Mouse (Mus musculus) small intestine, adult 2 months (tissue): ENCODE measurements around the gene Siva1. TPM values are rescaled to one million over a fixed set of nuclear protein-coding genes. Genes with fewer than 3 reads are reported as not detected.

Experiments
- H3K27ac ChIP-seq: fragments of 200-500 bp; 2 replicates; pipeline ENCODE4 v1.5.1; 2012; ENCODE audit warnings: low read depth, low read length, control low read depth, inconsistent platforms; ENCODE audit not compliant: insufficient read depth
- H3K27me3 ChIP-seq: fragments of 200-500 bp; 2 replicates; pipeline ENCODE4 v1.6.1; 2012; ENCODE audit warnings: mild to moderate bottlenecking, moderate library complexity, low read length, inconsistent platforms; ENCODE audit not compliant: control insufficient read depth, insufficient read depth
- H3K36me3 ChIP-seq: fragments of 200-500 bp; 2 replicates; pipeline ENCODE4 v1.6.1; 2012; ENCODE audit warnings: mild to moderate bottlenecking, low read length, control low read depth, inconsistent platforms; ENCODE audit not compliant: control insufficient read depth, insufficient read depth
- H3K4me1 ChIP-seq: fragments of 200-500 bp; 2 replicates; pipeline ENCODE4 v1.6.1; 2012; ENCODE audit warnings: low read length, inconsistent platforms, mixed read lengths; ENCODE audit not compliant: control insufficient read depth, insufficient read depth, insufficient read length
- H3K4me3 ChIP-seq: fragments of 200-500 bp; 2 replicates; pipeline ENCODE4 v1.5.1; 2012; ENCODE audit warnings: low read depth, mild to moderate bottlenecking, control low read depth, inconsistent platforms, low read length, moderate library complexity
- CTCF ChIP-seq: fragments of 200-500 bp; IDR thresholded peaks from 2 replicates; pipeline ENCODE4 v1.5.1; 2012; ENCODE audit warnings: low read depth, mild to moderate bottlenecking, control low read depth, inconsistent platforms, low read length, moderate library complexity, mixed read lengths; ENCODE audit not compliant: insufficient replicate concordance, insufficient read length; ENCODE audit errors: extremely low read depth
- POLR2A ChIP-seq: fragments of 200-500 bp; IDR thresholded peaks from 2 replicates; pipeline ENCODE4 v1.6.1; 2012; ENCODE audit warnings: low read depth, mild to moderate bottlenecking, control low read depth, inconsistent platforms, low read length, moderate library complexity
- WGBS: fragments of 180-500 bp; shearing (Covaris S2); methylation state at CpG from one replicate; pipeline ENCODE4 v1.1.7; 2018; 5-methylcytosine and 5-hydroxymethylcytosine counted together
- polyA plus RNA-seq: library from polyadenylated mRNA; depleted of rRNA; stranded (reverse); fragments of >200 nt; gene quantifications from 2 replicates; pipeline ENCODE4 v1.2.3, GENCODE M21; 2012; rRNA removed

Gene Siva1
- polyA plus RNA-seq, result 16.1 and 31.3 TPM in 2 replicates

DNA sequence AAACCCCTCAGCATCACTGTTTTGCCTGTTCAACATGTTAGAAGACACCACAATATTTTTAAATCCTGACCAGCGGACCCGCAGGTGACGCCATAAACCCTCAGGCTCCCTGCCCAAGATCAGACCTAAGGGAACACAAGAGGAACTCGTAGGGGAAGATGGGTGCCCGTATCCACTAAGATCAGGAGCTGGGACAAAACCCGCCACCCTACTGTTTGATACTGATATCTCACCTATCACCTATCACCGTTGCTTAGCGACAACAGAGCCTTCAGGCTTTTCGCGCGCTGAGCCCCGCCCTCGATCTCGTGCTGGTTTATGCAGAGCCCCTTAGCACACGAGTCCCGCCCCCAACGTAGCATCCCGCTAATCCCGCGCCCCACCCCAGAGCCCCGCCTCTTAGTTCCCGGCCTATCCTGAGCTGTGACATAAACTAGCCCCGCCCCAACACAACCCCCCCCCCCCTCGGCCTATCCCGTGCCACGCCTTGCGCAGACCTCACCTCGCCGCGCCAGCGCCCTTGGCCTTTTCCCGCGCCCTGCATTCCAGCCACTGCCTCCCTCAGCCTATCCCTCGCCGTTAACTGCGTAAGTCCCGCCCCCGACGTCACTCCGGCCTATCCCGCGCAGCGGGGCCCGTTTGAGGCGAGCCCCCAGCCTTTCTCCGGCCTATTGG lies at the start of gene Siva1:
Gene Siva1 (plus strand): TSS at position 500 of the 675 bp plus-strand sequence.
- TF ChIP-seq CTCF, result peak; percentile 28; the same call in 1 of the 2 replicates
- TF ChIP-seq POLR2A, result no peak
- Histone ChIP-seq H3K36me3 (no peaks in the 10 kb centered on the region), H3K27ac (peak within 1 kb of the TSS; percentile 55; the same call in 1 of the 2 replicates)

DNA sequence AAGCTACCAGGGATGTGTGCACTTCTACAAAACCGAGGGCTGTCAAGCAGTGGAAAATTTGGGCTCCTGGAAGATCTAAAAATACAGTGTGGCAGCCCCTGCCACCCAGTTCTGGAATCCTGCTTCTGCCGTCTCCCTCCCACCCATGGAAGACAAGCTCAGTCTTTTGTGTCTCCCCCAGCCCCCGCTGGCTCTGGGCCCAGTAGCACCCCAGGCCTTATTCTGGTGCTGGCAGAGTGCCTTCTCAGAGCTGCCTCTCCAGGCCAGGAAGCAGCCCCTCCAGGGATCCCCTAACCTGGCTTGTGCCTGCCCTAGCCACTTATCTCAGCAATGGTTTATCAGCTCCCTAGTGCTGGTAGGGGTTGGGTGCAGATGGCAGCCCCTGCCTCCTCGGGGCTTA lies 49.5 kb upstream of the Siva1 start:
- Histone ChIP-seq H3K4me1 (peaks cover 18% of the 10 kb centered on the region), H3K36me3 (no peaks in the 10 kb centered on the region), H3K4me3 (no peak overlapping the region), H3K27me3 (no peaks in the 10 kb centered on the region), H3K27ac (no peak overlapping the region)
- TF ChIP-seq CTCF (no peak), POLR2A (no peak)
- WGBS, result 74% methylated on average over 4 of the region's 4 CpGs

More for the DNA sequence above, at the start of gene Siva1:
- peak within 1 kb of the TSS; percentile 80 for H3K4me3 ChIP-seq
- peaks cover 7% of the 10 kb centered on the region; the same call in 1 of the 2 replicates for H3K4me1 ChIP-seq
- no peaks in the 10 kb centered on the region for H3K27me3 ChIP-seq
- WGBS, result under 1% methylated on average over 46 of the region's 46 CpGs

DNA sequence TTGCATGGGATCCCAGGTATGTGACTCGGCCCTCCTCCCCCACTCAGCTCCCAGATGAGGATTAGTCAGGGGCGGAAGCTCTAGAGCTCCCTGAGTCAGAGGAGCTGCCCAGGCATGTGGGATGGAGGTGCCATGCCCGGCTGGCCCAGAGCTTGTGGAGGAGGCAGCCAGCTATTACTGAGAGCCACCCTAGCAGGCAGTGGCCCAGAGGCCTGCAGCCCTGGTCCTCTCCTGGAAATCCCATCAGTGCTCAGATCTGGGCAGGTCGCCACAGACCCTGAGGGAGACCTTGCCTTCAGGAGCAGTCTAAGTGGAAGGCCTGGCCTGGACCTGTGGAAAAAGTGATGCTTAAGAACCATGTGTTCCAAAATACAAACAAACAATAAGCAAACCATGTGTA lies 48.9 kb upstream of the Siva1 start:
- Histone ChIP-seq H3K4me3 (no peak overlapping the region), H3K4me1 (peaks cover 18% of the 10 kb centered on the region), H3K36me3 (no peaks in the 10 kb centered on the region), H3K27ac (no peak overlapping the region), H3K27me3 (no peaks in the 10 kb centered on the region)
- no peak for TF ChIP-seq CTCF
- WGBS, result 90% methylated on average over 4 of the region's 4 CpGs

DNA sequence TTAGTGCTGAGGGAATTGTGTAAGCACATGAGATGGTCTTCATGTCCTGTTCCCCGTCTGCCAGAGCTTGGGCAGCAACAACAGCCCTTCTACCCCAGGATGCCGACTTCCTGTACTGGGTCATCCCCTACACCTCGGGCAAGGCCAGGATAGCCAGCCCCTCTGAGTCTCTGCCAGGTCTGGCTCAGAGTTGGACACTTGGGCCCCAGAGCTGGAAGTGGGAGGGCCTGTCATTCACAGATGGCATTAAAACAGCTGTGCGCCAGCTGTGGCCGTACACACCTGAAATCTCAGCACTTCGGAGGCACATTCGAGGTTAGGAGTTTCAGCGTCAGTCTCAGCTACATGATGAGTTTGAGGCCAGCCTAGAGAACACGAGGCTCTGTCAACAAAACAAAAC lies 48.0 kb upstream of the Siva1 start:
- H3K27me3 ChIP-seq, result no peaks in the 10 kb centered on the region
- no peak overlapping the region for H3K27ac ChIP-seq
- no peak for TF ChIP-seq POLR2A
- TF ChIP-seq CTCF, result no peak
- WGBS, result 66% methylated on average over 9 of the region's 9 CpGs
- H3K36me3 ChIP-seq, result no peaks in the 10 kb centered on the region
- no peak overlapping the region for H3K4me3 ChIP-seq
- H3K4me1 ChIP-seq, result peaks cover 18% of the 10 kb centered on the region

DNA sequence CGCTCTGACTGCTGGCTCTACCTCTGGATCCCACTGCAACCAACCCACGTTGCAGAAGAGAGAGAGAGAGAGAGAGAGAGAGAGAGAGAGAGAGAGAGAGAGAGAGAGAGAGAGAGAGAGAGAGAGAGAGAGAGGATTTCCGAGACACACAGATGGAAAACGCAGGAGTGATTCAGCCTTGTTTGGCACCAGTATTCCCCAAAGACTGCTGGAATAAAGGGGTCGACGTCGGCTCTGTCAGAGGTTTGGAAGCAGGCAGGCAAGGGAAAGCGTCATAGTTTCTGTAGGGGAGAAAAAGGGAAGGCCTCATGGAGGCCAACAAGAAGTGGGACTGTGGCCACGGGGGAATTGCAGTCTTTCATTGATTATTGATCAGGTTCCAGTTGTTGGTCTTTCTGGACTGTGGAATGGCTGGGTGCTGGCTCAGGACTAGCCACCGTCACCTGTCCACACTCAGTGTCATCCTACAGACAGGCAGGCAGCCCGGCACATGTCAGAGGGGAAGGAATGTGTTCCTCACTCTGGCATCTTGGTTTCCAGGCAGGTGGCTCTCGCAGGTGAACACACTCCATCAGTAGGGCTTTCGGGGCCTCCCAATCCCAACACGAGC lies 47.5 kb upstream of the Siva1 start:
- H3K4me1 ChIP-seq, result peaks cover 18% of the 10 kb centered on the region
- WGBS, result 79% methylated on average over 14 of the region's 14 CpGs
- no peak overlapping the region for H3K4me3 ChIP-seq
- no peaks in the 10 kb centered on the region for H3K27me3 ChIP-seq
- no peak overlapping the region for H3K27ac ChIP-seq
- no peaks in the 10 kb centered on the region for H3K36me3 ChIP-seq
- TF ChIP-seq CTCF (no peak), POLR2A (no peak)

DNA sequence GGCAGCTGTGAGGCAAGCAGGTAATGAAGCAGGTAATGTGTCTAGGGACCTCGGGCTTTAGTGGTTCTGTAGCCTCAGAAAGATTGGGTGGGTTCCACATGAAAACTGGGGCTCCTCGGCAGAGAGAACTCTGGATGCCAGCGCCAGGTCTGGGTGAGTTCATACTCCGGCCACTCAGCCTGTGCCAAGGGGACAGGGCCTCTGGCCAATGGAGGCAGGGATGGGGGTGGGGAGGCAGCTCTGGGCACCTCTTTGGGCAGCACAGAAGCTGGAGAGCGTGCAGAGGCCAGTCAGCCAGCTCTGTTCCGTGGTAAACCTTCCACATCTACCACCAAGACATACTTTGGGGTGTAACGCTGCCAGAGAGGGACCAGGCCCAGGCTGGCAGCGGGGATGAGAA lies 46.9 kb upstream of the Siva1 start:
- 87% methylated on average over 8 of the region's 8 CpGs for WGBS
- H3K27me3 ChIP-seq, result no peaks in the 10 kb centered on the region

DNA sequence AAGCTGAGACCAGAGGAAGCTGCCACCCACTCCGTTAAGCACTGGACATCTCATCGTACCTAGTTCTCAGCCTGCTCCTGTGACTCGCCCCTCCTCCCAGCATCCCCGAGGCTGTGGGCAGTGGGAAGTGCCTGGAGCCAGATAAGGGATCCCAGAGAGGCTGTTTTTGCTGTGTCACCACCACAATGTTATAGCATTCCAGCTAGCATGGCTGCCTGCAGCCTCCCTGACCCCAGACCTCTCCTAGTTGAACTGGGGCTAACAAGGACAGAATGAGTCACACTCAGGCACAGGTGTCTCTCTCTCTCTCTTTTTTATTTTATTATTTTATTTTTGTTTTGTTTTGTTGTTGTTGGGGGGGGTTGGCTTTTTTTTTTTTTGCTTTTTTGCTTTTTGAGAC lies 45.3 kb upstream of the Siva1 start:
- TF ChIP-seq CTCF, result no peak
- no peak for TF ChIP-seq POLR2A
- no peak overlapping the region for H3K4me3 ChIP-seq
- H3K27me3 ChIP-seq, result no peaks in the 10 kb centered on the region
- no peak overlapping the region for H3K27ac ChIP-seq
- peaks cover 6% of the 10 kb centered on the region; the same call in 1 of the 2 replicates for H3K4me1 ChIP-seq
- WGBS, result 55% methylated on average over 4 of the region's 4 CpGs
- H3K36me3 ChIP-seq, result no peaks in the 10 kb centered on the region

More for the DNA sequence above, 46.9 kb upstream of the Siva1 start:
- Histone ChIP-seq H3K27ac (no peak overlapping the region), H3K36me3 (no peaks in the 10 kb centered on the region), H3K4me3 (no peak overlapping the region), H3K4me1 (peaks cover 18% of the 10 kb centered on the region)
- TF ChIP-seq CTCF, result no peak
